Mouse (Mus musculus): ENCODE results near the gene Jmjd1c.

The Jmjd1c gene

DNA sequence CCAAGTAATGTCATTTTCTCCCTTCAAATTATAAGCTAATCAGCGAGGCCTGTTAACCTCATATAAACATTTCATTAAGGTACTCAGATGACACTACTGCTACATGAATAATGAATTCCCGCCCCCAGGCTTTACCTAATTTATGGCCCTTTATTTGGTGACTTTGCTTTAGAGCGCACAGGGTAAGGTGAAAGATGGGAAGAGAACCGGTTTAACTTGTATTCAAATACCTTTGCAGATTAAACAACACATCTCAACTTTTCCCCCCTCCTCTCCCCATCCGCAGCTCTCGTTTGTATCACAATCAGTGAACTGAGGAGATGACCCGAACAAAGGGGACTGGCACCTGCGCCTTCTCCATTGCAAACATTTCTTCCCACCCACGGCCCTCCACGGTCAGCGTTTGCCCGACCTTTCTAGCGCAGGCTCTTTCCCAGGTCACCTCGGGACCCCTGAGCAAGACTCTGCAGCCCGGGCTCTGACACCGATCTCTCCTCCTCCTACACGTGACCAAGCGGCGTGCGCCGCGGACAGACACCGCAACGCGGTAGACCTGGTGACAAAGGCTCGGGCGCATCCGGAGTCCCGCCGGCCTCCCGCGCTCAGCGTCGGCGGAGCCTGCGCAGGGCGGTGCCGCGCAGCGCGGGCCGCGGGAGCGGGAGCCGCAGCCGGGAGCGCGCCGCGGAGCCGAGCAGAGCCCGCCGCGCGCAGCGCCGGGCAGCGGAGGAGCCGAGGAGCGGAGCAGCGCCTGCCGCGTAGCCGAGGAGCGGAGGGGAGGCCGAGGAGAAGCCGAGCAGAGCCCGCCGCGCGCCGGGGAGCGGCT is at the start of gene Jmjd1c:
Jmjd1c (plus strand) TSS at position 328 of the 823 bp plus-strand sequence.
- peak; percentile 86 for DNase-seq (ENCODE audit: low read depth, low spot score)

DNA sequence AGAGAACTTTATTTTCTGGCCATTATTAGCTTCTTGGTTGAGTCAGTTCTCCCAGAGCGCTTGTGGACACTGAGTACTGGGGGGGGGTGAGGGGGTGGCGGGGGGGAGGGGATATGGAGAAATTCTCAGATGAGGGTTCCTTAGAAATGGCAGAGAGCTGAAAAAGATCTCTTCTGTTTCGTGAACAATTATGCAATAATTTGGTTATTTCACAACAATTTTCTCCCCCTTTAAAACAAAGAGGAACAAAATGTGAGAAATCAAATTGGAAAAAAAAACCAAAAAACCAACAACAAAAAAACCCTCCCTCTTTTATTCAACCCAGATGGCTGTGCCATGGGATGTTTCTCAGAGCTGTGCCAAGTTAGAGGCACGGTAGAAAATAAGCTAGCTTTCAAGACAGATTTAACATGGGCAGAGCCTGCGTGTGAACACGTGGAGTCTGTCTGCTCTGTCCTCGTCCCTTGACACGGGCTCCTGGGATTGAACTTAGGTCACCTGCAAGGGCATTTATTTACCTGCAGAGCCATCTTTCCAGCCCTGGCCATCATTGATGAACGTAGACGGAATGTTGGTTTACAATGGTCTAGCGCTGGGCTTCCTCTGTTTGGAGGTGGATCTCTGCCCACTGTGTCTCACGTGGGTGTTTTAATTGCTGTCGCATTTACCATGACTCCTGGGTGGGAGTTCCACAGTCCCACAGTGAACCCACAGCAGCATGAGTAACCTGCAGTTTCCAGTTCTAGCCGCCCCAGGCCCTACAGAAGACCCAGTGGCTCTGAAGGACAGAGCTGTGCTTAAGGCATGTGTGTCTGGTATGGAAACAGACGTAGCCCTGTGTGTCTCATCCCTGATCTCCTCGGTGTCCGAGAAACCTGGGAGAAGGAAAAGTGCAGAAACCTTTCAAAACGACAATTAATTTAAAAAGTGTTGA is 47.9 kb upstream of the Jmjd1c start:
- DNase-seq (ENCODE audit: low read depth, low spot score), result no peak

DNA sequence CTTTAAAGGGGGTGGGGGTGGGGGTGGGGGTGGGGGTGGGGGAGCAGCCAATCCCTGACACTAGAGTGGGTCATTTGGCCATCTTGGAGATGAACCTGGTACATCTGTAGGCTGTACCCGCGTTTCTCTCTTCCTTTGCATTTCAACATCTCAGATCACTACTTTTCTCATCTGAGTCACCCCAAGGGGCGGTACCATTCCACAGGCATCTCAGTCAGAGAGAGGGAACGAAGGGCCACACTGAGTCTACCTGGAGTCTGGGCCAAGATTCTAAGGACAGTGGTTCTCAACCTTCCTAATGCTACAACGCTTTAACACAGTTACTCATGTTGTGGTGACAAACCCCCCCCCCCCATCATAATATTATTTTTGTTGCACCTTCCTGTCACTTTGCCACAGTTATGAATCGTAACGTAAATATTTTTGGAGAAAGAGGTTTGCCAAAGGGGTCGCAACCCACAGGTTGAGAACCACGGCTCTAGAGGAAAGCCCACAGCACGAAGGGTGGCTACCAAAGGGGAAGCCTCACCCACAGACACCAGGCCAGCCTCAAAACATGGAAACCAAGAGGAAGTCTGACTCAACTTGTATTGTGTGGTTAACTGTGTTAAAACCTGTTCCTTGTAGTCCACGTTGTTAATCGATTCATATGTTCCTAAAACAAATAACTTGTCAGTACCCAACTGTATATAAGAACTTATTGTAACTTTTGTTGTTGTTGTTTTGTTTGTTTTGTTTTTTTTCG is 46.9 kb upstream of the Jmjd1c start:
- DNase-seq (ENCODE audit: low read depth, low spot score), result peak; percentile 45

DNA sequence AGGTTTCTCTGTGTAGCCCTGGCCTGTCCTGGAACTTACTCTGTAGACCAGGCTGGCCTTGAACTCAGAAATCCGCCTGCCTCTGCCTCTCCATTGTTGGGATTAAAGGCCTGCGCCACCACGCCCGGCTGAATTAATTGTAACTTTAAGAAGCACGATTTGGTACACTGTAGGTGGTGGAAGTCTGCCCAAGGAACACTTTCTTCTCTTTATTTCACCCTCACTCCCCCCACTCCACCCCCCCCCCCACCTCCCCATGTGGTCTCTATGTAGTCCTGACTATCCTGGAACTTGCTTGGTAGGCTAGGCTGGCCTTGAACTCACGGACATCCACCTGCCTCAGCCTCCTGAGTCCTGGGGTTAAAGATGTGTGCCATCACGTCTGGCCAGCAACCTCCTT is 46.3 kb upstream of the Jmjd1c start:
- DNase-seq (ENCODE audit: low read depth, low spot score), result no peak

DNA sequence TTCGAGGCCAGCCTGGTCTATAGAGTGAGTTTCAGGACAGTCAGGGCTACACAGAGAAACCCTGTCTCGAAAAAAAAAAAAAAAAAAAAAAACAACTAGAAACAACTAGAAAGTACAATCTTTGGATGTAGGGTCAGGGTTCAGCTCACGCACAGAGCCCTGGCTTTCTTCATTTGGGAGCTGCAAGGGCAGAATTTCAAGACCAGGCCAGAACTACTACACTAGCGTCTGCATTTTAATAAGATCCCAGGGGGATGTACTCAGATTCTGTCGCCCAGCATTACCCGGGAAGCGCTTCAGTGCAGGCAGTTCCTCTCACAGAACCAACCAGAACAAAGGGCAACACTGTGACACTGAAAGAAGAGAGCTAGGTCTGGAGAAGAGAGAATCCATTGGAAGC is 45.2 kb upstream of the Jmjd1c start:
- no peak for DNase-seq (ENCODE audit: low read depth, low spot score)

DNA sequence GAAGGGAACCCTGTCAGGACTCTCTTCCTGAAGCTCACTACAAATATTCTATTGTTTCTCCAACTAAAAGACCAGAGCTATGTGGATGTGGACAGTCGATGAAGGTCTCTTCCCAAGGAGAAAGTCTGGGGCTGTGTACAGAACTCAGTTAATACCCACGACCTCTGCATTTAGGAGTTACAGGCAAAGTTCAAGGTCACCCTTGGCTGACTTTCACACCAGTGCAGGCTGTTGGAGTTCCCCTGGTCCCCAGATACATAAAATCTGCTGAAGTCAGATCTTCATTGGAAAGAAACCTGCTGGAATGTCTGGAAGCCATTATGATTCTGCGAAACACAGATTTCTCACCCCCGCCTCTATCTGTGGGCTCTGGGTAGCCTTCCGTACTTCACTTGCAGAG is 44.5 kb upstream of the Jmjd1c start:
- no peak for DNase-seq (ENCODE audit: low read depth, low spot score)

DNA sequence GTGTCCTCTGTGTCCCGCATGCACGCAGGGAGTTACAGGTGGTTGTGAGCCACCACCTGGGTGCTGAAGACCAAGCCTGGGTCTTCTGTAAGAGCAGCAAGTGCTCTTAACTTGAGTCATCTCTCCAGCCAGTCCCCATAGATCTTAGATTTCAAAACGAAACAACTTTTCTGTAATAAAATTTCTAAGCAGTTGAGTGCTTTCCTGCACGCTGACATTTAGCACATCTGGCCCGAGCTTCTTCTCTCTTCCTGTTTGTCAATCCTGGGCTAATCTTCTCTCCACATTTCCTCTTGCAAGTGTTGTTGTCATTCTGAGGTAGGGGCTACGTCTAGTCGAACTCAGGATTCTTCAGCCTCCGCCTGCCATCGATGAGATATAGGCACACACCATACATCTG is 43.5 kb upstream of the Jmjd1c start:
- DNase-seq (ENCODE audit: low read depth, low spot score), result peak; percentile 37

DNA sequence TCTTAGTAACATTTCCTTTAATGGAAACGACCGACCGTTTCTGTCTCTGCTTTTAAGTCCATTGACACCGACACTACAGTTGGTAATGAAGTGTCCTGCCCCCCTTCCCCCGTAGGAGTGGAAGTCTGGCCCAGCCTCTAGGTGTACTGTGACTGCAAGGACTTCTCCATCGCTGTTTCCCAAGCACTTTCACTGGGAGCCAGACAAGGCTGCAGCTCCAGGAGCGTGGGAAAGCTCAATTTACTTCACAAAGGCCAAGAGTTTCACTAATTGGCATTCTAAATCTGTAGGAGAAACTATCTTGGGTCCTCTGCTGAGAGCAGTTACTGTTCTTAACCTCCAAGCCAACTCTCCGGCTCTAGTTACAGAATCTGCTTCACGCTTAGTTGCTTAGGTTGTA is 42.5 kb upstream of the Jmjd1c start:
- no peak for DNase-seq (ENCODE audit: low read depth, low spot score)

DNA sequence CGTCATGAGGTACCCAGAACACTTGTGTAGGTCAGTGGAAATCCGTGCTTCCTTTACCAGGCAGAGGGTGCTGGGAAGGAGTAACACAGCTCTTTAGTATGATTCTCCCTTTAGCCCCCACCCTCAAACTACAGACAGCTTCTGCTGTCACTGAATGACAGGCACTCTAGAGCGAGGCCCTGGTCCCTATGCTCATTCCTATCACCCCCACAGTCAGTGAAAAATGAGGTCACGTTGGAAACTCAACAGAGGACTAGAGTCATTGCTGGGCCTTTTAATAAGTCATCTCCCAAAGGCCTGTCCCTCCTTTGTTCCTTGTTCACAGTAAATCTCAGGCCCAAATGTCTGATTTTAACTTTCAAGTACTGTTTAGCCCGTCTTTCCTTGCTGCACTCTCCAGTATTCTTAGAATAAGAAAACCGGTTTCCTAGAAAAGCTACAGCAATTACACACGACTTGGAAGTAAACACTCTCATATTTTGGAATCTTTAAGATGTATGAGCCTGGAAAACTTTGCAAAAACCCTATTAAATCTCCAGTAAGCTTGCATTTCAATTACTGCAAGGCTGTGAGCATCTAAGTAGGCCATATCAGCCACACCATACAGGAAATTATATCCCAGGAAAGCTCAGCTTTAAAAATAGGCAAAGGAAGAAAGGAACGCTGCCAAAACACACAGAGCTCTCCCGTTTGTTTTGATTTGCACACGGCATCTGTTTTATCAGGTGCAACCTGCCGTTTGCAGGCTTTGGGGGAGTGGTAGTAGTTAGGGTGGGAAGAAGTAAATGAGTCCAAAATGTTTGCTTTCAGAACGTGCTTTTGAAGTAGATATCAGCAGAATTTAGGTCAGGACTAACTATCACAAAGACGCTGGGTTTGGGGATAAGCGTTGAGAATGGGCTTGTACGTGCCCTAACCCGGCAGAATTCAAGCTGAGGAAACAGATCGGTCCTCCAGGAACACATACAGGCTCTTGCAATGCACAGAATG is 39.8 kb upstream of the Jmjd1c start:
- no peak for DNase-seq (ENCODE audit: low read depth, low spot score)

DNA sequence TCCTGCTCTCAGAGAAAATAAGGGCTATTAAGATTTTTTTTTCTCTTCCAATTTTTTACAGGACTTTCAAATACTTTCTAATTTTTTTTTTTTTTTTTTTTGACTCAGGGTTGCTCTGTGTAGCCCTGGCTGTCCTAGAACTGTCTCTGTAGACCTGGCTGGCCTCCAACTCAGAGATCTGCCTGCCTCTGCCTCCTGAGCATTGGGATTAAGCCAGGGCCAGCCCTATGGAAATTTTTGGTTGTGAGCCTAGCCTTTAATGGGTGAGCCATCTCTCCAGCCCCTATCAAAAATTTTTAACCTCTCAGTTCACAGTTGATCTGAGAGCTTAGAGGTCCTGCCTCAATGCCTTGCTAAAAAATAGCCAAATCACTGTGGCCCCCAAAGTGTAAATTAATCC is 38.7 kb upstream of the Jmjd1c start:
- no peak for DNase-seq (ENCODE audit: low read depth, low spot score)

DNA sequence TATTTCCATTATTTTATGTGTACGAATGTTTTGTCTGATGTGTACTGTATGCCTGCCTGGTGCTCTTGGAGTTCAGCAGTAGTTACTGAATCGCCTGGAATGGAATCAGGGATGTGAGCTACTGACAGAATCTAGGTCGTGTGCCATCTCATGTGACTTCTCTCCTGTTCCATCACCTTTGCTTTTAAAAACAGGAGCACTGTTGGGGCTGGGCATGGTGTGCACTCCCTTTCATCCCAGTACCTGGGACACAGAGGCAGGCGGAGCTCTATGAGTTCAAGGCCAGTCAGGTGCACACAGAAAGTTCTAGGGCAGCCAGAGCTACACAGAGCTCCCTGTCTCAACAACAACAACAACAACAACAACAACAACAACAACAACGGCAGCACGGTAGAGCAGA is 38.2 kb upstream of the Jmjd1c start:
- DNase-seq (ENCODE audit: low read depth, low spot score), result no peak

DNA sequence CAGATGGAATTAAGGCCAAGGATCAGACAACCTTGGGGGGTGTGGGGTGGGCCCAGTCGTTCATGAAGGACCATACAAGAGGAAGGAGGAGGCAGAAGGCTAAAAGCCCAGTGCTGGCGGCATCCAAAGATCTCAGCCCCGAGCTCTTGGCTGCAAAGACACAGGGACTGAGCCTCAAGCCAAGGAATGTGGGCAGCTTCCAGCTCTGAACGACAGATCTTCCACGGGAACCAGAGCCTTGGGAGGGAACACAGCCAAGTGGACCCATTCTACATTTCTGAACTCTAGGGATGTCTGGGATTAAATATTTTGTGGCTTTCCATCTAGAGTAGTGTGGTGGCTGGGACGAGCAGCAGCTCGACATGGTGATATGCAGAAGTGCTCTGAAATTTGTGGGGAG is 37.6 kb upstream of the Jmjd1c start:
- DNase-seq (ENCODE audit: low read depth, low spot score), result no peak

DNA sequence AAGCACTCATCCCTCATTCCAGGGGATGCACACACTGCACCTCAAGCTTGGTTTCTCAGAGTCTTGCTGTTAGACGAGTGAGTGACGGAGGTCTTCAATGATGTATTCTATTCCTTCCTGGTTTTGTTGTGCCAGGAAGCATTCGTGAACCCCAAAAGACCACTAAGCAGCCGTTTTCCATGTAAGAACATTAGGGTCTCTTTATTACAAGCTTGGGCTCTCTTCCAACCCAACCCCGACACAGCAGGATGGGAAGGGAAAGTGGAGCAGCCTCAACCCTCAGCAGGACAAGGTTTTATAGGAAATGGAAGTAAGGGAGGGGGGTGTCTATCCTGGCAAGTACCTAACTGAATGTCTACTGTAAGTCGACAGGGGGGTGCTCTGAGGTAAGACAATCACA is 37.2 kb upstream of the Jmjd1c start:
- DNase-seq (ENCODE audit: low read depth, low spot score), result no peak

DNA sequence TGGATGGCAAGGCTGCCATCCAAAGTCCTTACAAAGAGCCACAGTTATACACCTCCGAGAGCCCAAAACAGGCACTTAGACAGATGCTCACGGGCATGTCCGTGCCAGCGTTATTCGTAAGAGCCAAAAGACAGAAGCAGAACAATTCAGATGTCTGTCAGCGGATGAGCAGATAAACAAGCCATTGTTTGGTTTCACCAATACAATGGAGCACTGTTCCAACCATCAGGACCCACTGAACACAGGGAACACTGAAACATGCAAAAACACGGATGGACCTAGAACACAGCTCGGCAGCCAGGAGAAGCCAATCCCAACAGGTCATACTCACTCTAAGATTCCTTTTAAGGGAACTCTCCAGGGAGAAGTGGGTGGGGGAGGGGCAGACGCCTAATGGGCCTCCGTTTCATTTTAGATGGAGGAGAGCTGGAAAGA is 34.5 kb upstream of the Jmjd1c start:
- no peak for DNase-seq (ENCODE audit: low read depth, low spot score)

DNA sequence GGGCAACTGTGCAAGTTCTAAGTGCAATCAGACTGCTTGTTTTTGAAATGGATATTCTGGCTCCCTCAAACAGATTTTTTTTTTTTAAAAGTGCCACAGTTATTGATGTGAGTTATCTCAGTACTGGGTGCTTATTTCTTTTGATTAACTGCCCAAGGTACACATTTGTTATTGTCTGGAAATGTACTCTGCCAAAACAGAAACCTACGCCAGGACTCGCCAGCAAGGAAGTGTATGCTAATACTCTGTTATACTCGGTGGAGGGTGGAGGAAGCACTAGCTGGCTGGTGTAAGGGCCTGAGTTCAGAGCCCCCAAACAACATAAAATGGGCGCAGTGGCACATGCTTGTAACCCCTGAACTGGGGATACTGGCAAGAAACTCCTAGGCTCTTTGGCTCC is 34.1 kb upstream of the Jmjd1c start:
- no peak for DNase-seq (ENCODE audit: low read depth, low spot score)

DNA sequence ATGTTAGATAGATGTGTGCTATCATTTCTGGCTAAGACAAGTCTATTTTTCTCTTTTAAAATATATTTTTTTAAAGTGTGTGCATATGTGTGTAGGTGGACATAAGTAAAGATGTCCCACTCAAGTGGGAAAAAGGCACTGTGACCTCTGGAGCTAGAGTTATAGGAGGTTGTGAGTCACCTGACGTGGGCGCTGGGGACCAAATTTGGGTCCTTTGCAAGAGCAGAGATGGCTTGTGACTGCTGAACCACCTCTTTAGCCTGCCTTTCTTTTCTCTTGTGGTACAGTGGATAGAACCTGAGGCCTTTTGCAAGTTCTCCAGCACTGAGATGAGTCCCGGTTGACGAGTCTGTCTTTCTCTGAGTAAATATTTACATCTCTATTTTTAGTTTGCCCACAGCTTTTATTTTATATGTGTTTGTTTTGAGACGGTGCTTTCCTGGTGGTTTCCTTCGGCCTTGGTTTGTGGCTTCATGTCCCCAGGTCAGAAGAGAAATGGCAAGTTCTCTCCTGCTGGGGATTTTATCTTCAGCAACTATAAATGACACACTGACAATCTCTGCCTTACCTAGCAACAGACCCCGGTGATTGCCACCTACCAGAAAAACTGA is 30.5 kb upstream of the Jmjd1c start:
- DNase-seq (ENCODE audit: low read depth, low spot score), result peak; percentile 45

DNA sequence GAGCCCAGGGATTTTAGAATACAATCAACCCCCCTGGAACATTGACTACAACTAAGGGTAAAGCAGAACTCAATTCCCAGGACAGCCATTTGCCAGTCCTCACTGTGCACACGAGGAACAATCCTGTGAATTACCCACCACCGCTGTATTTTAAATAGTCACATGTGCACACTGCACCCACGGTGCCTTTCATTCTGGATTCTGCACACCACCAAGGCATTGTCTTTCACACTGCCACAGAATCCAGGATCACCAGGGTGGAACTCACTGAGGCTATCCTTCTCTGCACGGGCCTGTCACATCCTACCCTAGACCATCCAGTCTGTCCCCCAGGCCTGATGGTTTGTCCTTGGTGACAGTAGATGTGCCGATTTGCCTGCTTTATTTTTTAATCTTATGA is 30.0 kb upstream of the Jmjd1c start:
- DNase-seq (ENCODE audit: low read depth, low spot score), result no peak

DNA sequence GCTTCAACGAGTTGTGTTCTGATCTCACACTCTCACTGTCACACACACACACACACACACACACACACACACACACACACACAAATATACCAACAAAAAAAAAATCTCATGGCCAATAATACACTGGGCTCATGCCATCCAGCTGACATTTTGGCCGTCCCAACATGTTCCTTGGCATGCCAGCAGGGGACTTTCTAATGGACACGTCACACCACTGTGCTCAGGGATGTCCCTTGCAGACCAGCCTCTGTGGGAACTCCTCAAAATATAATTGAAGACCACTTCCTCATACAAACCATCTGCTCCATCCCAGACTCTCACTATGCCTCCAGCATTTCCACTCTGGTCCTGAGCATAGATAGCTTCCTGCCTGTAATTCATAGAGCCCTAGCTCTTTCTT is 29.5 kb upstream of the Jmjd1c start:
- no peak for DNase-seq (ENCODE audit: low read depth, low spot score)

DNA sequence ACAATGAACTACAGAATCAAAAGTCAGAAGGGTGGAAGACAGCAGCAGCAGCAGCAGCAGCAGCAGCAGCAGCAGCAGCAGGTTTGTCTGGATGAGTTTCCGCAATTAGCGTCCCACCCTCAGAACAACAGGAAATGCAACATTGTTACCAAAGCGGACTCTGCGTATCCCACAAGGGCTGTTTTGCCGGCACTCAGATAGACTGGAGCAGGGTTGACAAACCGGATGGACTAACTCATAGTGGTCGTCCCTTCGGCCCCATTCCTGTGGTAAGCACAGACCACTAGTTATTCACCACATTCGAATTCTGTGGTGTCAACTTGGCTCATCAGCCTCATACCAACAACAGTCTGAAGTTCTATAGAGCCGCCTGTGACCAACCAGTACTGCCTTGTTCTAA is 26.9 kb upstream of the Jmjd1c start:
- peak; percentile 62 for DNase-seq (ENCODE audit: low read depth, low spot score)

DNA sequence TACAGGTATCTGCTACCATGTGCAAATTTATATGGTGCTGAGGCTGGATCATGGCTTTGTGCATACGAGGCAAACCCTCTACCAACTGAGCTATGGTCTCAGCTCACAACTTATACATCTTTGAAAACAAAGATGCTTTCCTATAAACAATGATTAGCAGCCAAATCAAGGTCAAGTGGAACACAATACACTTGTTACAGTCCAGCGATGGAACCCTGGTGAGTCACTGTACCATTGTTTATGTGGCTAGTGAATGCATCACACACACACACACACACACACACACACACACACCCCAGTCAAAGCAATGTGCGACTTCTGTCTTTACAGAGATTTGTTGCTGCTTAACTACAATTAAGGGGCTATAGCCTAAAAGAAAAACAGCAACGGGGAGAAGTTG is 24.5 kb upstream of the Jmjd1c start:
- peak; percentile 29 for DNase-seq (ENCODE audit: low read depth, low spot score)

All from CD4-positive helper T cell, adult 2 months (primary cell).